ENCODE assay signal across 8 mouse cellular contexts in the genomic region with DNA sequence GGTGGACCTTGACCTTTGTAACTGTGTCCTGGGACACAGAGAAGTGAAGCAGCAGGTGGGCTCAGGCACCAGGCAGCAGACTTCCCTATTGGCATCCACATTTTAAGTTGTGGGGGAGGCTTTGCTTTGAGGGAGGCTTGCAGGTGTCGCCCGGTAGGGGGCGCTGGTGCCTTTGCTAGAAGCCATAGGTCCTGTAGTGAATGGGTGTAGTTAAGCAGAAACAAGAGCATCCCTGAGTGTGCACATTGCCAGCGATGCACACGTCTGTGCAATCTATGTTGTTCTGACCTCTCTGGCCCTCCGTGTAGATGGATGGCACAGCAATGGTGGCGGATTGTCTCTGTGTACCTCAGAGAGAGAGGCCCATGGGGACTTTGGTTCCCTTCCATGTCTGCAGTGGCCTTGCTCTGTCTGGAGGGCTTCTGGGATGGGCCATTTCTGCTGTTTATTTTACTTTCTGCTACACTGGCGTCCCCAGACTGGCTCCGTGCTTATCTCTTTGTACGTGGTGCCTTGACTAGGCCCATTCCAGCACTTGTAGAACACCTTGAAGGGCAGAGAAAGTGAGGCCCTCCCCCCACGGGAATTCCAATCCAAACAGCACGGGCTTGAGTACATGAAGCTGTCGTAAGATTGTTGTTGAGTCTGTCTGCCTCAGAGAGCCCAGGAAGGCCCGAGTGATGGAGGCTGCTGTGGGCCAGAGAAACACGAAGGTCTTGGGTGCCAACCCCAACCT.
A peak's percentile ranks its signal among the peaks of the same experiment; 100 is the strongest.
DNase-seq lines count a peak whose midpoint lies in the region; ATAC-seq and TF ChIP-seq lines count a peak whose summit lies in the region.

No protein-coding gene starts in this region.

- ATAC-seq in forebrain, postnatal 0 days: peak; percentile 77
- no peak; the same call in 1 of the 2 replicates for ATAC-seq in hindbrain, embryonic 11.5 days (ENCODE audit: low FRiP score)

- no peak overlapping the region for H3K27ac ChIP-seq in forebrain, postnatal 0 days (ENCODE audit: low read depth, low read length)
- no peak overlapping the region for H3K27ac ChIP-seq in hindbrain, embryonic 11.5 days (ENCODE audit: low read depth, low read length)

- H3K36me3 ChIP-seq in forebrain, postnatal 0 days (ENCODE audit: insufficient read depth): peaks cover 49% of the 10 kb centered on the region
- no peaks in the 10 kb centered on the region; the same call in 1 of the 2 replicates for H3K36me3 ChIP-seq in hindbrain, embryonic 11.5 days (ENCODE audit: control insufficient read depth, insufficient read depth, low read length)

- peak; percentile 91 for TF ChIP-seq CTCF in forebrain, postnatal 0 days (IDR thresholded peaks at IDR 0.05; ENCODE audit: low read depth)

- no peaks in the 10 kb centered on the region for H3K27me3 ChIP-seq in forebrain, postnatal 0 days (ENCODE audit: insufficient read depth, low read length)
- no peaks in the 10 kb centered on the region for H3K27me3 ChIP-seq in hindbrain, embryonic 11.5 days (ENCODE audit: control insufficient read depth, insufficient read depth, low read length)

- no peaks in the 10 kb centered on the region for H3K9me3 ChIP-seq in forebrain, postnatal 0 days (ENCODE audit: low read length)
- H3K9me3 ChIP-seq in hindbrain, embryonic 11.5 days (ENCODE audit: control insufficient read depth, low read length): no peaks in the 10 kb centered on the region

- no peak overlapping the region for H3K4me3 ChIP-seq in forebrain, postnatal 0 days (ENCODE audit: low read depth, low read length)
- no peak overlapping the region for H3K4me3 ChIP-seq in hindbrain, embryonic 11.5 days (ENCODE audit: low read depth, low read length)

- H3K9ac ChIP-seq in forebrain, postnatal 0 days: no peak overlapping the region
- no peak overlapping the region for H3K9ac ChIP-seq in hindbrain, embryonic 11.5 days (ENCODE audit: low read depth, low read length)

- no peak overlapping the region for H3K4me2 ChIP-seq in forebrain, postnatal 0 days (ENCODE audit: low read depth)
- H3K4me2 ChIP-seq in hindbrain, embryonic 11.5 days (replicated peaks; ENCODE audit: low read depth, low read length): no peak overlapping the region

- peak; percentile 88 for DNase-seq in Muller cell, postnatal 12 days (ENCODE audit: inconsistent ontology term)
- DNase-seq in cerebellum, adult 18-20 months: peak; percentile 78 to 85
- DNase-seq in forebrain, postnatal 0 days: peak; percentile 86
- peak; percentile 93 for DNase-seq in hindbrain, embryonic 11.5 days (ENCODE audit: low spot score)
- DNase-seq in layer of hippocampus, postnatal 10 days (ENCODE audit: low spot score in 2 of 2): peak; percentile 84
- peak; percentile 92 for DNase-seq in lung, postnatal 36 days
- DNase-seq in right cerebral cortex, adult 2 months (ENCODE audit: low spot score in 2 of 2): peak; percentile 80 to 81
- DNase-seq in urinary bladder, postnatal 14 days (ENCODE audit: low spot score): peak; percentile 84

- 53% methylated on average over 15 of the region's 15 CpGs for WGBS in forebrain, postnatal 0 days
- 46% methylated on average over 15 of the region's 15 CpGs for WGBS in hindbrain, embryonic 11.5 days

- H3K4me1 ChIP-seq in forebrain, postnatal 0 days (ENCODE audit: insufficient read depth): no peaks in the 10 kb centered on the region
- no peaks in the 10 kb centered on the region for H3K4me1 ChIP-seq in hindbrain, embryonic 11.5 days (replicated peaks; ENCODE audit: control insufficient read depth, insufficient read depth, low read length)
